In genomic region chr4:142054580-142054979, GRCm38 (mm10) we compare ENCODE assay signal across 15 mouse cellular contexts. TPM values are rescaled to one million over a fixed set of nuclear protein-coding genes. Genes with fewer than 3 reads are reported as not detected.
DNase-seq lines count a peak whose midpoint lies in the region; ATAC-seq and TF ChIP-seq lines count a peak whose summit lies in the region.
"Had no signal": no experiment of that assay in that cellular context is flagged by ENCODE, and none has a peak within 500 bp of the region (broad histone marks: within the 10 kb centered on the region; RNA-seq: fewer than 3 reads in every experiment).

No protein-coding gene starts in this region.

- peaks cover 41% of the 10 kb centered on the region for H3K4me1 ChIP-seq in intestine, embryonic 16.5 days (ENCODE audit: control insufficient read depth, insufficient read depth, low read length)
- peaks cover 21% of the 10 kb centered on the region; the same call in 1 of the 2 replicates for H3K4me1 ChIP-seq in stomach, embryonic 15.5 days

- 89% methylated on average over 11 of the region's 11 CpGs for WGBS in intestine, embryonic 16.5 days
- 85% methylated on average over 11 of the region's 11 CpGs for WGBS in stomach, embryonic 15.5 days

- H3K27ac ChIP-seq in layer of hippocampus, adult 2 months: peak overlapping the region; percentile 55; the same call in 1 of the 2 replicates
- H3K27ac ChIP-seq in intestine, embryonic 16.5 days (ENCODE audit: low read length): peak overlapping the region; percentile 96
- H3K27ac ChIP-seq in stomach, embryonic 15.5 days: 0 out of 2 replicates have a peak overlapping the region, but pooled peaks have one; percentile 60
- H3K27ac ChIP-seq: hindbrain, embryonic 10.5 days; left cerebral cortex, adult 2 months; macrophage had no signal

- TF ChIP-seq CTCF in layer of hippocampus, adult 2 months (conservative IDR thresholded peaks at IDR 0.05): no peak

- no peak overlapping the region for H3K9ac ChIP-seq in intestine, embryonic 16.5 days (ENCODE audit: low read depth, low read length)
- no peak overlapping the region for H3K9ac ChIP-seq in stomach, embryonic 15.5 days

- H3K4me3 ChIP-seq in layer of hippocampus, adult 2 months: no peak overlapping the region
- H3K4me3 ChIP-seq in intestine, embryonic 16.5 days (ENCODE audit: low read length): no peak overlapping the region
- H3K4me3 ChIP-seq in stomach, embryonic 15.5 days (replicated peaks): no peak overlapping the region
- H3K4me3 ChIP-seq: hindbrain, embryonic 10.5 days; left cerebral cortex, adult 2 months; myocyte had no signal

- peak; percentile 52 for DNase-seq in cerebellum, adult 9-11 months
- DNase-seq in cerebellum, adult 8-10 months: no peak
- no peak for DNase-seq in layer of hippocampus, adult 2 months (ENCODE audit: low spot score in 2 of 2)
- no peak for DNase-seq in layer of hippocampus, adult 9-10 months (ENCODE audit: low spot score)
- no peak for DNase-seq in adrenal gland, postnatal 10 days
- DNase-seq in layer of hippocampus, postnatal 25 days (ENCODE audit: extremely low spot score in 1 of 2, low spot score in 1 of 2): no peak
- DNase-seq: adrenal gland, adult 8-10 months; embryo, embryonic 11 days; spleen, adult 18-20 months had no signal

- no peaks in the 10 kb centered on the region for H3K27me3 ChIP-seq in intestine, embryonic 16.5 days (replicated peaks; ENCODE audit: control insufficient read depth, insufficient read depth, low read length)
- H3K27me3 ChIP-seq in stomach, embryonic 15.5 days (replicated peaks): no peaks in the 10 kb centered on the region

- H3K4me2 ChIP-seq in intestine, embryonic 16.5 days (ENCODE audit: low read depth, low read length): no peak overlapping the region
- H3K4me2 ChIP-seq in stomach, embryonic 15.5 days: no peak overlapping the region

- no peaks in the 10 kb centered on the region for H3K9me3 ChIP-seq in intestine, embryonic 16.5 days (ENCODE audit: control insufficient read depth, low read length)
- H3K9me3 ChIP-seq in stomach, embryonic 15.5 days: no peaks in the 10 kb centered on the region
- H3K9me3 ChIP-seq: hindbrain, embryonic 10.5 days had no signal

- H3K36me3 ChIP-seq in intestine, embryonic 16.5 days (ENCODE audit: control insufficient read depth, insufficient read depth, low read length): no peaks in the 10 kb centered on the region
- no peaks in the 10 kb centered on the region for H3K36me3 ChIP-seq in stomach, embryonic 15.5 days
- H3K36me3 ChIP-seq: hindbrain, embryonic 10.5 days had no signal

- ATAC-seq in intestine, embryonic 16.5 days: no peak
- no peak for ATAC-seq in stomach, embryonic 15.5 days (ENCODE audit: insufficient read depth, low FRiP score, low read depth)

RNA-seq across cellular contexts. Expression of gene Tmem51, which starts 29.5 kb away (rescaled TPM):
- 1 to 10 TPM; 3.9 to 4.5 TPM for total RNA-seq in layer of hippocampus, adult 2 months (2021)
- 160 and 206 TPM in 2 replicates for polyA plus RNA-seq in intestine, embryonic 16.5 days (2015; fragmentation: Nextera tagmentation; extraction: Ambion mirVana)
- polyA plus RNA-seq in stomach, embryonic 15.5 days (2015; fragmentation: Nextera tagmentation; extraction: Ambion mirVana): 62.4 and 64.8 TPM in 2 replicates
- total RNA-seq in adrenal gland, postnatal 10 days (2021): 1 to 10 TPM; 4.8 to 5.9 TPM
- 1 to 10 TPM; 6.4 to 6.9 TPM for total RNA-seq in layer of hippocampus, postnatal 25 days (2021)
- polyA plus RNA-seq: myocyte had no signal

RNA-seq across cellular contexts. Expression of gene Fhad1, which starts 39.7 kb away (rescaled TPM):
- total RNA-seq in layer of hippocampus, adult 2 months (2021): 10 to 100 TPM in 1 of 2 experiments, 1 to 10 TPM in 1; 8.8 to 13.0 TPM
- polyA plus RNA-seq in intestine, embryonic 16.5 days (2015; fragmentation: Nextera tagmentation; extraction: Ambion mirVana): 1.4 and 2.3 TPM in 2 replicates
- 2.0 and 2.7 TPM in 2 replicates for polyA plus RNA-seq in stomach, embryonic 15.5 days (2015; fragmentation: Nextera tagmentation; extraction: Ambion mirVana)
- total RNA-seq in adrenal gland, postnatal 10 days (2021): under 1 TPM; 0.45 to 0.79 TPM
- 1 to 10 TPM; 8.7 to 8.8 TPM for total RNA-seq in layer of hippocampus, postnatal 25 days (2021)

Comparison
In these comparisons a context has a peak if more than half of its experiments do, and no peak if none do; other contexts are left out.
1. RNA of gene Fhad1, which starts 39.7 kb away (total RNA-seq): 8.8 to 13.0 TPM in layer of hippocampus, adult 2 months and 8.7 to 8.8 TPM in layer of hippocampus, postnatal 25 days; 0.45 to 0.79 TPM in adrenal gland, postnatal 10 days; every median in the first group is over 4 times any median in the second.
2. Peak in every context shown above with its lines, with median percentiles within 50 percentile points of each other: H3K27ac ChIP-seq.